Mouse (Mus musculus) cerebellum, postnatal 4 days (tissue): ENCODE results near the gene Btbd35f2.
"Not testable (repeated sequence)": the region's sequence is repeated elsewhere in the genome, so short reads cannot be mapped to it uniquely, and the experiment has no call there.

ENCODE experiments used
- DNase-seq, 2 experiments: peaks; one replicate each; pipeline ENCODE4 v3.0.0; 2022; ENCODE audit warnings: low spot score in 2 of 2, mixed read lengths in 1 of 2

Btbd35f2 gene

DNA sequence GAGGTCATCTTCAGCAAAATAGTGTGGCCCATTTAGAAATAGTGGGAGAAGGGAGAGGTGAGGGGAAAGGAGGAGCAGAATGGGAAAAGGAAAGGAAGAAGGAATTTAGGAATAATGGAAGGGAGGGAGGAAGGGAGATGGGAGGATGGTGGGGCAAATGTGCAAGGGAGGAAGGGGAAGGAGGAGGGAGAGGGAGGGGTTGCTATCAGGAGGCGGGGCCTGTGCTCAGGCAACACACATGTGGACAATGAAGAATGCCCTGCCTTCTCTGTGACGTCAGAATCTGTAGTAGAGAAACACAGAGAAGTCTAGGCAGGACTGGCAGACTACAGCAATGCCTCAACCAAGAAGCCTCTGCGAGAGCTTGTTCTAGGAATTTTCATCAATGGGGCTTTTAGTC is at the start of gene Btbd35f2:
TSS of gene Btbd35f2 (plus strand) at position 301 of the 400 bp plus-strand sequence.
- not testable (repeated sequence) for DNase-seq
